ENCODE assay signal across 15 mouse cellular contexts in genomic region chr14:85835494-85835893, GRCm38 (mm10).
"Had no signal": no experiment of that assay in that cellular context is flagged by ENCODE, and none has a peak within 500 bp of the region (broad histone marks: within the 10 kb centered on the region; RNA-seq: fewer than 3 reads in every experiment).

No protein-coding gene starts in this region.

- H3K4me3 ChIP-seq: megakaryocyte, embryonic 14.5 days; midbrain, embryonic 13.5 days; midbrain, embryonic 15.5 days; neural tube, embryonic 12.5 days; stomach, embryonic 15.5 days had no signal

- DNase-seq: lung, adult 2 months; lung, postnatal 10 days; lung, postnatal 36 days; right cerebral cortex, postnatal 14 days; thymus, adult 2 months; thymus, postnatal 25 days; thymus, postnatal 4 days had no signal

- H3K9me3 ChIP-seq: midbrain, embryonic 13.5 days; midbrain, embryonic 15.5 days; neural tube, embryonic 12.5 days; stomach, embryonic 15.5 days had no signal

- ATAC-seq: midbrain, embryonic 13.5 days; midbrain, embryonic 15.5 days had no signal

- H3K9ac ChIP-seq: midbrain, embryonic 13.5 days; midbrain, embryonic 15.5 days; neural tube, embryonic 12.5 days; stomach, embryonic 15.5 days had no signal

- H3K27ac ChIP-seq: macrophage; midbrain, embryonic 13.5 days; midbrain, embryonic 15.5 days; neural tube, embryonic 12.5 days; stomach, embryonic 15.5 days; stomach, postnatal 0 days had no signal

- H3K4me2 ChIP-seq: midbrain, embryonic 11.5 days; midbrain, embryonic 13.5 days; midbrain, embryonic 15.5 days; neural tube, embryonic 12.5 days; stomach, embryonic 15.5 days had no signal

- H3K36me3 ChIP-seq: midbrain, embryonic 13.5 days; midbrain, embryonic 15.5 days; neural tube, embryonic 12.5 days; stomach, embryonic 15.5 days had no signal

- H3K27me3 ChIP-seq: megakaryocyte, embryonic 14.5 days; midbrain, embryonic 13.5 days; midbrain, embryonic 15.5 days; neural tube, embryonic 12.5 days; stomach, embryonic 15.5 days had no signal

- H3K4me1 ChIP-seq: megakaryocyte, embryonic 14.5 days; midbrain, embryonic 13.5 days; midbrain, embryonic 15.5 days; neural tube, embryonic 12.5 days; stomach, embryonic 15.5 days had no signal
